Mouse (Mus musculus) NIH3T3 (cell line): ENCODE results near the gene Casz1.

ENCODE experiments used
- DNase-seq: peaks from one replicate; pipeline ENCODE4 v3.0.0-alpha.2; 2012; ENCODE audit warnings: low read depth

The Casz1 gene

DNA sequence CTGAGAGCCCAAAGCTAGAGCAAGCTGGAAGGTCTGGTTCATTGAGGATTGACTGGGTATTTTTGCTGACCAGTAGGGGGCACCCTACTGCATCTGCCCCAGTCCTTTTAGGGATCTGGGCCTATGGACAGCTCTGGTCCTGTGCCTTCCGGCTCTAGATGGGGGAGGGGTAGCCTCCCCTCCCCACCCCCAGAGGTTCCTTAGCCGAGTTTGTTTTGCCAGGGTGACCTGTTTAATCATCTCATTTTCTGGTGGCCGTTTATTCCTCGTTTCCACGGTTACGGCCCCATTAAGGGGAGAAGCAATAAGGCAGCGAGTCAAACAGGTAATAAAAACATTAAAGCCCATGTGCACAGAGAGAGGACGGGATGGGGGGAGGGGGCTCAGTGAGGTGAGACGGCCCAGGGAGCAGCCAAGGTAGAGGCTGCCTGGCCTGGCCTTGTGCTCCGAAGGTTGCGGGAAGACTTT, 104.0 kb downstream of the Casz1 start:
- peak; percentile 25 for DNase-seq

DNA sequence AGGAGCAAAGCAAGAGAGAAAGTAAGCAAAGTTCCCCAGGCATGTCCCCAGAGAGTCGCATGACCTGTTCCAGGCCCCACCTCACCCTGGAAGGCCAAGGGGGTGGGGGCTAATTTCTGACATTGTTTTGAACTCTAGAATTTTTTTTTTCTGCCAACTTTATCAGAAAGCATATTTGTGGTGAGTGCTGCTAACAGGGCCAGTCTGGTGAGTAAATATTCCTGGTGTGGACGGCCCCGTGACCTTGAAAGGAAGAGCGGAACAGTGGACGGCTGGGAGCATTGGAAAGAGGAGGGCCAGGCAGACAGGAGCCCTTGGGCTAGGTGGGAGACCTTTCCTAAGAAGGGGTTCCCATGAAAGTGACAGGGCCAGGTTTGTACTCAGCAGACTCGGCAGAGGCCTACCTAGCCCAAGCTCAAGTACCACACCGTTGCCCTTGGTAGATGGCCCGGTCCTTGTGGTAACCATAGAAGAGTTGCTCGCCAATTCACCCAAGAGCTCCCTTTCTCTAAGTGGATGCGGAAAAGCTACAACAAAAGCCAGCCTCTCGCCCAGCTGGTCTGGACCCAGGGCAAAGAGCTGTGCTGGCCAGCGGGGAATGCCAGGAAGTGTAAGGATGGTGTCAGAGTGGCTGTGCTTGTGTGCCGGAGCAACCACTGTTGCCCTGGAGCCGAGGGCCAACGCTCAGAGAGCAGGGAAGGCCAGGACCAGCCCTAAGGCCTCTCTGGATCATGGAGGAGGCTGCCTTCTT, 104.7 kb downstream of the Casz1 start:
- no peak for DNase-seq

DNA sequence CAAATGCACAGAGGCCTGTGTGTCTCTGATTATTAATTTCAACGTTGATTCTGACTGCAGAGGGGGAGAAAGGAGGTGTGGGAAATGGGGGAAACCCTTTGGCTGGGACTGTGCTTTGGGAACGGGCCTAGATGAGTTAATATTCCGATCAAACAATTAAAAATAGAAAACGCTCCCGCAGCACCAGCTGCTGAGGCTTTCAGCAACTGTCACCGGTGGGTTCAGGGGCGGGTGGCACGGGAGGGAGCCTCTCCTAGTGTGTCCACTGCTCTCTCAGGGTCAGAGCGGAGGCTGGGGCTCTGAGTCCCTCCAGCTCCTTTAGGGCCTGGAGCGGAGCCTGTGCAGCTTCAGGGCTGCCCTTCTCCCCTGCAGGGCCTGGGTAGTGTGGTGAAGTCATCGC, 105.3 kb downstream of the Casz1 start:
- DNase-seq, result no peak

DNA sequence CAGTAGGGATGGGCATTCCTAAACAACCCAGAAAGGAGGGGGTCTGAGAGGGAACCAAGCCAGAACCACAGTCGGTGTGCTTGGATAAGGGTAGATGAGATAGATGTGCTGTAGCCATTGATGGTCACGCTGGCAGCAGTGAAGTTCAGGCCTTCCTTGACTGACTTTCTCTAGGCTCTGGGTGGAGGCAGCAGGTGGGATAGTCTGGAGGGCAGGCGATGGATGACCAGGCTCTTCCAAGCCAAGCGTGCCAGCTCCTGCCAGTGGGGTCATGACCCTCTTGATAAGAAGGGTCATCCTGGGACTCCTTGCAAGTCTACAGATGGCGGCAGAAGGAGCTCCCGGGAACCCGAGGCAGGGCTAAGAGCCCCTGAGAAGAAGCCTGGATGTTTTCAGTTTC, 107.9 kb downstream of the Casz1 start:
- DNase-seq, result no peak

DNA sequence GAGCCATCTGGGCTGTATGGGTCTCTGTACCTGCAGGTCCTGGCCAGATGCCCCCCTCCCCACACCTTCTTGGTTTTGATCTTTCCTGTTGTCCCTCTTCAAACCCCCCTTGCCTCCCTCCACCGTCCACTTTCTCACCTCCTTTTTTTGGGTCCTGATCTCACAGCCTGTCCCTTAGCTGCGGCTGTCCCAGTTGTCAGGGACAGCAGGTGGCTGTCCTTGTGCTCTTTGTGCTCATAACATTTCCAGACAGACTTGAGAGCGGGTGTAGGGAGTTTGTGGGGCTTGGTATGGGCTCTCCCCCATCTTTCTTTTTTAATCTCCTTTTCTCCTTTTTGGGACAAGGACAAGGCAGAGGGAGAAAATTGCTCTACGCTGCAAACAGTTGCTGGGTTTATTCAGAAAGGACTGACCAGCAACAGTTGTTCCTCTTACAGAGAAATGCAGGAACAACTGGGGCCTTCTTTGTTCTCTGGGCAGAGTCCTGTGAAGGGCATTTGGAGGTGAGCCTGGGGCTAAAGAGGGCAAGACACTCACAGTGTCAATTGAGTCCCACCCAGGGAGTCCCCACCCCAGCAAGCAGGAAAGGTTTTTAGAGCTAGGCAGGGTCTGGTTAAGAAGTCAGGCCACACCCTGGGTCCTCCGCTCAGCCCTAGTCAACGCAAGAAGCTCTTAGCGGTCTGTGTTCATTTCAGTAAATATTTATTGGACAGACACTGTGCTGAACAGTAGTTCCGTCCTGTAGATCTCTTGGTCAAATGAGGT, 108.8 kb downstream of the Casz1 start:
- DNase-seq, result no peak

DNA sequence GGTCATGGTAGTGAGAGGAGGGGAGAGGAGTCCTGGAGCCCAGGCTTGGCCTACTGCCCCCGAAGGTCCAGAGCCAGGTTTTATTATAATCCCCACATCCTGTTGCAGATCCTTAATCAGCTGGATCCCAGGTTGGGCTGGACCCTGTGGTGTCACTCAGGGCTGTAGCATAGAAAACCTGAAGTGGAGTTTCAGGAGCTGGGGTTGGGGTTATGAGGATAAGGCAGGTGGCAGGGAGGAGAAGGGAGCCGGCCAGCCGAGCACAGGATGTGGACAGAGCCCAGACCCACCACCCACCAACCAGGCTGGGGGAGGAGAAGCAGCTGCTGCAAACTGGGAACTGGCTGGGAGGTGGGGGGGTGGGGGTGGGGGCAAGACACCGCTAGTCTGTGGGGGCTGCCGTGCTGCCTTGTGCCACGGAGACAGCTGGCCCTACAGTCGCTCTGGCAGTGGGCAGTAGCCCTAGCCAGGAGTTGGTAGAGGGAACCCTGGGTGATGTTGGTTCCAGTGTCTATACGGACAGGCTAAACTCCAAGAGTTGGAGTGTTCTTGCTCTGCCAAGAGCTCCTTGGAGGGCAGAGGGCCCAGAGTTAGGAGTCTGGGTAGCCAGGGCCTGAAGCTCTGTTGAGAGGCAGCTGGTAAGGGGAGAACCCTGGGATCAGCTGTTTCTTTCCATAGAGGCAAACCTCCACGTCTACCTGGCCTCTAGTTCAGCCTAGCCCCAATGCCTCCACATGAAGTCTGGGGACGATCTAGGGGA, 110.8 kb downstream of the Casz1 start:
- DNase-seq, result peak; percentile 8

DNA sequence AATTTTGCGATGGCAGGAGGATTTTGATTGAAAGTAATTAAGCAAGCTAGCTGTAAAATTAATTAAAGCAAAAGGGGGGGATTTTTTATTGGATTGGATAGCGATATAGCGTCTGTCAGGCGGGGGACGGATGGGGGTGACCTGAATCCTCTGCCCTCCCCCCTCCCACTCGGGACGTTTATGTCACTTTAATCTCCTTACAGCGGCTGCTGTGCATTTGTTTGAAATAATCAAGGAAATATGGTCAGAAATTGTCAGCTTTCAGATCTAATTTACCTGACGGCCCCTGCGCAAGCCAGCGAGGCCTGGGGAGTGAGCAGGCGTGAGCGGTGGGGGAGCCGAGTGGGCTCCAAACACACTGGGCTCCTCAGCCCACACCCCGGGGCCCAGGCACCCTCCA, 111.6 kb downstream of the Casz1 start:
- DNase-seq, result no peak

DNA sequence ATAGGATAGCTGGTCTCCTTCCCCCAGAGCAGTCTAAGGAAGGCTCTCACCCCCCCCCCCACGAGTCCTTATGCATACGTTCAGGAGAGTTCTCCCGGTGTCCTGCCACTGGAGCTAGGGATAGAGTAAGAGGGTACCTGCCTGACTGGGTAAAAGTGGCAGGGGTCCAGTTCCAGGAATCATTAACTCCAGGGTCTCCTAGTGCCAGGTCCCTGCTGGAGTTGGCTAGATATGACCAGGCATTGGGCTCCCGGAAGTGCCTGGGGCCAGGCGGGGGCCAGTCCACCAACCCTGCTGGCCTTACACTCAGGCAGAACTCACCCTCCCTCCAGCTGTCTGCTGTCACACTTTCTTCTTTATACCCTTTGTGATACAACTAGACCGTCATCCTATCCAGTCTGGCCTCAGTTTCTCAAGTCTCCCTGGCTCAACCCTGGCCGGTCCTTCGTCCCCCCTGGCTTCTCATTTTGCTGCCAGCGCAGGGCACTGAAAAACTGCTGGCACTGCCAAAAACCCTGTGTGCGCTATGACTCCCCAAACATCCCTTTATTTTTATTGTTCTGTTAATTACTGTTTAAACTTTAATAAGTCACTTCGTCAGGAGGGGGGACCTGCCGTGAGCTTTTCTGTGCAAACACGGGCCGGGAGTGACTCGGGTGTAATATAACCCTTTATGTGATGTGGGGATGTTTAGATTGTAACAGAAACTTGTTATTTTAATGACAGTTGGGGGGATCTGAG, 114.6 kb downstream of the Casz1 start:
- DNase-seq, result no peak

DNA sequence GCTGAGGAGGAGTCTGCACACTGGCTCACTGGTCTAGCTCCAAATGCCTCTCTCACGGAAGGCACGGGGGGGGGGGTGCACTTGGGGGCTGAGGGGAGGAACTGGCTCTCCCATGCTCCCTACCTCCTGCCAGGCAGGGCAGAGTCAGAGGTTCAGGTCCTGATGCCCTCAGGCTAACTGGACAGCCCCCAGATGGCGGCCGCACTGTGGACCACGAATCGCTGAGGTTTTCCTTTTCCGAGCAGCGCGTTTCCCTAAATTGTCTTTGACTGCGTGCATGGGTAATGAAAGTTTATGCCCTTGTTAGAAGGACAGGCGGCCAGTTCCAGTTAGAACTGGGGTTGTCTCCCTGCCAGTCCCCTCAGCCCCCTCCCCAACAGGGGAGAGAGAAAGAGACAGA, 116.4 kb downstream of the Casz1 start:
- DNase-seq, result no peak

DNA sequence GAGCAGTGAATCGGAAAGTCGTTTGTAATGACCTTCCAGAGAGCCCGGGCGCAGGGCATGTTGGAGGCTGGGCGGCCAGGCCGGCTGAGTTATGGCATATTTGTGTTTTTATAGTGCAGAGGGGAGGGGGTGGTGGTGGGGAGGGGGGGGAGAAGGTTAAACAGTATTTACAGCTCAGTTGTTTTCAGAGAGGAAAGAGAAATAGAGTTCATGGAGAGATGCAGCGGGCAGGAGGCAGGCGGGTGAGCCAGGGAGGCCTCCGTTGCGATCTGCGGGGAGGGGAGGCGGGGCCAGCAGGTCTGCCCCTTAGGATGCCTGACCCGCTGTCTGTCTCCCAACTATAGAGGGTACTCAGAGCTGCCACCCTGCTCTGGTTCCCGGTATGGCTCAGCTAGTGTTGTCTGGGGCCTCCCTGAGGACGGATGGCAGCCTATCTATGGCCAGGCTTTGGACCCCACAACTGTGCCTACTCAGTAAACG, 118.0 kb downstream of the Casz1 start:
- DNase-seq, result no peak

DNA sequence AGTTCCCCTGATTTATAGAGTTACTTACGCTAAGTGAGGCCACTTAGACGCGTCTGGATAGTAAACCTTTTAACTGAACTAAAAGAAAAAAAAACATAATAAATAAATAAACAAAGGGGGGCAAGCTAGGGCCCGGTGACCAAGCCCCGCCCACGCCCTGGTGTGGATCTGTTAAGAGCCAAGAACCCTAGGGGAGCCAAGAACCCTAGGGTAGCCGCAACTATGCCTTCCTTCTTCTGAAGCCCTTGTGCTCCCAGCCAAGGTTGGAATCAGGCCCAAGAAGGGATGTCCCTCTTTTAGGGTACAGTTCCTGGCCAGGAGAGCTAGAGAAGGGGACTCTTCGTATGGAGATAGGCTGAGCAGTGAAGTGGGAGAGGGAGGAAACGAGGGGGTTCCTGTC, 119.2 kb downstream of the Casz1 start:
- no peak for DNase-seq

DNA sequence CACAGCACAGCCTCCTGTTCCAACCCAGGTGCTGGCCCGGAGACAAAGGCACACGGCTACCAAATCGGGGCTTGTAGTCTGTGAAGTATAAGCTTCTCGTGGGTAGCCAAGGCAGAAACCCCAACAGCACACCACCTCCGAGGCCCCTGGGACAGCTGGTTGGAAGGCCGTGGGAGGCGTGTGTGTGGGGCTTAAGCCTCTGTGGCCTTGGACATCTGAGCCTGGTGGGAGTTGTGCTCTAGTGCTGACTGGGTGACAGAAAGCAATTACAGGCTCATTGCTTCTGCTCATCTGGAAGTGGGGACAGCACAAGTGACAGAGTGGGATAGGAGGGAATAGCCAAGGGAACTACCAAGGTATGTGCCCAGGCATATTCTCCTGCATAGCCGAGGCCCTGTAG, 119.7 kb downstream of the Casz1 start:
- DNase-seq, result no peak

DNA sequence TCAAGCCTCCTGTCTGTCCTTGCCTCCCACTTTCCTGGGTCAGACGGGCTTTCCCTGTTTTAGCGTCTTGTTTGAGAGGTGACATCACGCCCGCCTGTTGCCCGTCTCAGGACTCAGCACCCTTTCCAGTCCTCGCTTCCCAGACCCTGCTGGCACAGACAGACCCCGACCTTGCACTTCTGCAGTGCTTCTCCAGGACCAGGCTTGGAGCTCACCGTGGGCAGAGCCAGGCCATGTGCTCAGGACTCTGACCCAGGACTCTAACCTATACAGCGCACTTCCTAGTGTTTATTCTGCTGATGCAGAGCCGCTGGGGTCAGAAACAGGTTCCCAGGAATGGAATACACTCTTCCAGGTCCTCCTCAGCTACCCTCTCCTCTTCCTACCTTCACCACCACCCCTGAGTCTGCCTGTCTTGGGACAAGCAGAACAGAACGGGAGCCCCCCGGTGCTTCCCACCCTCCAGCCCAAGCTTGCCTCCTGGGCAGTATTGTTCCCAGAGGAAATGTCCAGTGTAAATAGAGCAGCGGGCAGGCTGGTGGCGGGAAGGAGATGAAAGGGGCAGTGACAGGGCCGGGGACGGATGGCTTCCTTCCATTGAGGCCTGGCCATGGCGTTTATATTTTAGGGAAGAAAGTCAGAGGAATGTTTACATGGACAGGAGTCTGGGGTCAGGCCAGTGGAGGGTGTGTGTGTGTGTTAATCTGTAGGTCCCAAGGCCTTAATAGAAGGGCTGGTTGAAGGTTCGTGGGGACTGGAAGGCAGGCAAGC, 121.5 kb downstream of the Casz1 start:
- no peak for DNase-seq

DNA sequence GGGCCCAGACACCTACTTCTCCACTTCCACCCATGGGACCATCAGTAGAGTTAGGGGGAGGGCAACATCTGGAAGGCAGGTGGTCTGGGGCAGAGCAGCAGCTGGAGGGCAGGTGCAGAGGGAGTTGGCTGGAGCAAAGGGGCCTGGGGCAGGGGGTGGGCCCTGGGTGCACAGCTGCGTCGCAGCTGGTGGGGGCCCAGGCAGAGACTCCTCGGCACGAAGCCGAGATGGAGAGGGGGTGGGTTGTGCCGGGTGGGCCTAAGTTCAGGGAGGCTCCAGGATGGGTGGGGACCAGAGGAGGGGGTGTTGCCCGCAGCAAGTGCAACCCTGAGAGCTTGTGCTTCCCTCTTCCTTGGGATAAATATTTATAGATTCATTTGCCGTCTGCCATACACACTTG, 122.2 kb downstream of the Casz1 start:
- no peak for DNase-seq

DNA sequence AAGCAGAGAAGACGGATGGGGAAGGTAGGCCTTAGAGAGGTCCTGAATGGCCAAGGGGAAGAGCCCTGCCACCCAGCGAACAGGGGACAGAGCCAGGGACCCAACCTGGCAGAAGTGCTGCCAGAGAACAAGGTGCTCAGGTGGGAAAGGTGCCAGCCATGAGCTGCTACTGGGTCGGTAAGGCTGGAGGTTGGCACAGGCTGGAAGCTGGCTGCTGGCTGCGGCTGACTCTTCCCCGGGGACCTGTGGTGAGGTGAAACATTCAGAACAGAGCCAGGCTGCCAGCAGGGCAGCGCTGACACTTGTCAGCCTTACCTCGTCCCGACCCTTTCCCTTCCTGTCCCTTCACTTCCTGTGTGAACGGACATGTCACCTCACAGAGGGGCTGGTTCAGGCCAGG, 124.1 kb downstream of the Casz1 start:
- no peak for DNase-seq

DNA sequence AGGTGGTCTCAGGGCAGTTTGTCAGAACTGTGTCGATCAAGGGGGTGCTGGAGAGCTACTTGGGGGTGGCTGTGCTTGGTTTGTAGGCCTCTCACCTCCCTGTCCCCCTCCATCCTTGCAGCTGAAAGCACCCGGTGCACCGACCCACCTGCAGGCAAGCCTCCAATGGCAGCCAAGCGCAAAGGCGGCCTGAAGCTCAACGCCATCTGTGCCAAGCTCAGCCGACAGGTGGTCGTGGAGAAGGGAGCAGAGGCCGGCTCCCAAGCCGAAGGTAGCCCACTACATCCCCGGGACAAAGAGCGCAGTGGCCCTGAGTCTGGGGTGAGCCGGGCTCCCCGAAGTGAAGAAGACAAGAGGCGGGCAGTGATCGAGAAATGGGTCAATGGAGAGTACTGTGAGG, 124.6 kb downstream of the Casz1 start:
- no peak for DNase-seq

DNA sequence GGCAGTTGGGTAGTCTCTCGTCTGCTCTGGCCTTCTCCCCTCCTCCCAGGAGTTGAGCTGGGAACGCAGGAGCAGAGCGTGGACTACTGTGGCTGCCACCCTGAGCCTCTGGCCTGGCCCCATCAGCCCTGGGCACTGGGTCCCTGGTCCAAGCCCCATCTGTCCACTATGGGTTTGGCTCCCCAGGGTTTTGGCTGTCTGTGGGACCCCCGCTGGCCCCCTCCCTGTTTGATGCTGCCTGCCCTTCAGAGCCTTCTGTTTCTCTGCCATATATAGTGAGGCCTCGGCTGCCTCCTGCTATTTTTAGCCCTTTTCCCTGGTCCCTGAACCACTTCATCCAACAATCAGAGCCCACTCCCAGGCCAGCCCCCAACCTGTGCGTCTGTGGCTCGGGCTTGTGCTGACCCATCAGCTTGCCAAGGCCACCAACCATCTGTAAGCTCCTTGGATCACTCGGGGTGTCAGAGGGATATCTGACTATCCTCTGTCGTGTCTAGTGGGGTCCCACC, 126.5 kb downstream of the Casz1 start:
- no peak for DNase-seq

DNA sequence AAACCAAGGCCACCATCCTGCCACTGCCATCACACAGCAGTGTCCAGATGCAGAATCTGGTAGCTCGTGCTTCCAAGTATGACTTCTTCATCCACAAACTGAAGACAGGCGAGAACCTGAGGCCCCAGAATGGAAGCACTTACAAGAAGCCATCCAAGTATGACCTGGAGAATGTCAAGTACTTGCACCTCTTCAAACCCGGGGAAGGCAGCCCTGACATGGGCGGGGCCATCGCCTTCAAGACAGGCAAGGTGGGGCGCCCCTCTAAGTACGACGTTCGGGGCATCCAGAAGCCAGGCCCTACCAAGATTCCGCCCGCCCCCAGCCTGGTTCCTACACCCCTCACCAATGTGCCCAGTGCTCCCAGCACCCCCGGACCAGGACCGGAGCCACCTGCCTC, 128.9 kb downstream of the Casz1 start:
- DNase-seq, result no peak

DNA sequence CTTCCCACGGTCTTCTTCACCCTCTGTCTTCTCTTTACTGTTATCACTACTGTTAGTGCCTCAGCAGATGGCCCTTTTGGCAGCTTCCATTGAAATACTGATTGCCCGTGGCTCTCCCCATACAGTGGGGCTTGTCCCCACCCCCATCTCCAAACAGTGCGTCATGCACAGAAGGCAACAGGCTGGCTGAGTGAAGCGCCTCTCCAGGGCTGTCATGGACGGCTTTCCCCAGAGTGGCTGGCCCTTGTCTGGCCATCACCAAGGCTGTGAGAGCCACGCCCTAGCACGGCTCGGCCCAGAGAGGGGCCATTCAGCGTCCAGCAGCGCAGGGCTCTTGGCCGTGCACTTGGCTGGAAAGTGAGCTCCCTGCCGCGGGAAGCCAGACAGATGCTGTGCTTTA, 131.0 kb downstream of the Casz1 start:
- DNase-seq, result no peak

DNA sequence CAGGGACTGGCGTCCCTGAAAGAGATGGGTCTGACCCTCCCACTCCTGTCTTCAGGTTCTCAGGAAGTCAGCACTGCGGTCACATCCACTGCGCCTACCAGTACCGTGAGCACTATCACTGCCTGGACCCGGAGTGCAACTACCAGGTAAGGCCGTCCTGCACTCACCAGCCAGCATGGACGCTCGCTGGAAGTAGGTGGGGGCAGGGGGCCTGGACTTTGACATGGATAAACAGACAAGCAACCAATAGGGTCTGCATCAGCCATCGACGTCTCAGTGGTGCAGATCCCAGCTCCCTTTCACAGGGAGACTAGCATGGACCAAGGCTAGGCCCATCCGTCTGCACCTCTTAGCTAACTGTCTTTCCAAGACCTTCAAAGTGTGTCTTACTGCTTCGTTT, 131.9 kb downstream of the Casz1 start:
- no peak for DNase-seq

DNA sequence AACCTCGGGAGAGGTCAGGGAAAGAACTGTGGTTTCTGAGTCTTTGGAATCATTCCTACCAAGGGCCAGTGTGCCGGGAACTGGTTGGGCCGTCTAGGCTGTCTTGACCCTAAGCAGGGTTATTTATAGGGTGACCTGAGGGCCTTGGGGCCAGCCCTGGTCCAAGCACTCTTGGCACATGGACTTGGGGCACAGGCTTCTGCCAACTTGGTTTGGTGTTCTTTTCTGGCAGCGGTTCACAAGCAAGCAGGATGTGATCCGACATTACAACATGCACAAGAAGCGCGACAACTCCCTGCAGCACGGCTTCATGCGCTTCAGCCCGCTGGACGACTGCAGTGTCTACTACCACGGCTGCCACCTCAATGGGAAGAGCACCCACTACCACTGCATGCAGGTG, 132.5 kb downstream of the Casz1 start:
- no peak for DNase-seq
